Mouse (Mus musculus) CH12F3 (cell line): Measurements from ENCODE around the gene Acot2.
"Not testable (repeated sequence)": the region's sequence is repeated elsewhere in the genome, so short reads cannot be mapped to it uniquely, and the experiment has no call there.

Experiments
- in situ Hi-C: fragments of 300-500 bp; cut with MboI; formaldehyde crosslinking; loops from 2 replicates; pipeline ENCODE4 v1.14.3; 2020; ENCODE audit warnings: low sequenced_read_pairs

The Acot2 gene

DNA sequence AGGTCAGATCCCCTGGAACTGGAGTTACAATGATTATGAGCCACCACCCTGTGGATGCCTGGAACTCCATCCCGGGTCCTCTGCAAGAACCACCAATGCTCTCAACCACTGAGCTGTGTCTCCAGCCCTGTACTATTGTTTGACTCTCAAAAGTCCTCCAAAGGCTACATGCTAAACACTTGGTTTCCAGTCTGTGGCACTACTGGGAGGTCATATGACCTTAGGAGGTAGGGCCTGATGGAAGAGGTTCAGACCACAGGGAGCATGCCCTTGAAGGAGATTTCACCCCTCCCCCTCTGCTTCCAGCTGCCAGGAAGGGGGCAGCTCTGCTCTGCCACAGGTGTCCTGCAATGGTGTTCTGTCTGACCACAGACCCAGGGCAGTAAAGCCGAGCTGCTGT, 45.6 kb downstream of the Acot2 start:
- in situ Hi-C loops = not testable (repeated sequence)

DNA sequence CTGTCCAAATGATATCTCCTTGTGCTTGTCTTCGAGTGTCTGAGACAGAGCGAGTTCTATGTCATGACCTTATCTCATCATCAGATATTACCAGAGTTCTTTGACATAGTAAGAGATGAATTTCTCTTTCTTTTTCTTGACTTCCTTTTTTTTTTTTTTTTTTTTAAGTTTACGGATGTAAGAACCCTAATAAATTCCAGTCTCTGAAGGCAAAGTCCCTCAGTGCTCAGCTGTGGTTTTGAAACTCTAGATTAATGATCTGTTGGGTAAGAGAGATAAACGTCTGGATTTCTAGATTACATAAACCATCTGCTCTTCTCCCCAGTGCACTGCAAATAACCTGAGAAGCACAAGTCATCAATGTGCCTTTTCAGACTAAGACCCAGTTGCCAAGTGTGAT, 46.4 kb downstream of the Acot2 start:
- in situ Hi-C loops = no loop called here

DNA sequence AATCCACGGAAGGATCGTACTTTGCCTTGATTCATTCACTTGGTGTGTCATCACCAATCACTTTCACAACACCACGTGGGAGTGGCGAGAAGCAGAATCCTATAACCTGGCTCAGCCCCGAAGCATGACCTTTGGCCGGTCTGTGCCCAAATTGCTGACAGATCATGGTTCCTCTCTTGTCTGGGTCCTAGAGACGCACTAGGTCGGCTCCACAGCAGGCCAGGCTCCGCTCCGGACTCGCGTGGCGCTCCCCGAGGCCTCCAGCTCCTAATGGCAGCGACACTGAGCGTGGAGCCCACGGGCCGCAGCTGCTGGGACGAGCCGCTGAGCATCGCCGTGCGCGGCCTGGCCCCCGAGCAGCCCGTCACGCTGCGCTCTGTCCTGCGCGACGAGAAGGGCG, 50.6 kb downstream of the Acot2 start, which contains the start of gene Acot4:
TSS of gene Acot4 (plus strand) at position 139 of the 400 bp plus-strand sequence.
- in situ Hi-C loops = not testable (repeated sequence)

DNA sequence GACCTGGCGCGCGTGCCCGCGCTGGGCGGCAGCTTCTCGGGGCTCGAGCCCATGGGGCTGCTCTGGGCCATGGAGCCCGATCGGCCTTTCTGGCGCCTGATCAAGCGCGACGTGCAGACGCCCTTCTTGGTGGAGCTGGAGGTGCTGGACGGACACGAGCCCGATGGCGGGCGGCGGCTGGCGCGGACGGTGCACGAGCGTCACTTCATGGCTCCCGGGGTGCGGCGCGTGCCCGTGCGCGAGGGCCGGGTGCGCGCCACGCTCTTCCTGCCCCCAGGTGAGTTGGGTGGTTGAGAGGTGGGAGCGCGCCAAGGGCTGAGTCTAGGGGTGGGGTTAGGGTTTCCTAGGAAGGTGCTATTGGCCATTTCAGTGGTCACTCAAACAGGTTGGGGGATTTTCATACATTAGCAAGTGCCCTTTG, 51.0 kb downstream of the Acot2 start, which contains the start of gene Gm49366:
TSS of gene Gm49366 (plus strand) at position 245 of the 421 bp plus-strand sequence.
- in situ Hi-C loops = not testable (repeated sequence)

DNA sequence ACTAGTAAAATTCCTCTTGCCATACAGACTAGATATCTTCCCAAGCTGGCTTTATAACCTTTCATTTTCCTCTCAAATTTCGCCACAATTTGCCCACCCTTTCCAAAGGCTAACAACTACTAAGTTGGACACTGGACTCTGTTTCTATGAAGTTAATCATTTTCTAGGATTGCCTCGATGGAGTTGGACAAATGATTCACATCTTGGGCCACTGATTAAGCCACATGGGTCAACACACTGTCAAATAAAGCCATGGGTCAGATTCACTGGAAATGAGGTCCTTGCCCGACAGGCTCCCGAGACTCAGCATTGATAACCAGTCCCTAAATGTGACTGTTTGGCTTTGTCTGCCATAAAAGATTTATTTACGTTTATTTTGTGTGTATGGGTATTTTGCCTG, 54.6 kb downstream of the Acot2 start:
- in situ Hi-C loops = no loop called here
